Mouse (Mus musculus) hindbrain, embryonic 13.5 days (tissue): ENCODE data around the gene Ror2. TPM values are rescaled to one million over a fixed set of nuclear protein-coding genes. Genes with fewer than 3 reads are reported as not detected.
A peak's percentile ranks its signal among the peaks of the same experiment; 100 is the strongest.

Experiments
- ATAC-seq: fragments of 200-750 bp; cut with Nextera tagmentation; 2 replicates; pipeline ENCODE4 v1.8.0; 2017; ENCODE audit warnings: moderate TSS enrichment; ENCODE audit not compliant: low FRiP score
- H3K27ac ChIP-seq: fragments of 300-500 bp; sonication (generic); 2 replicates; pipeline ENCODE4 v1.5.1; 2015; ENCODE audit warnings: inconsistent platforms, mild to moderate bottlenecking, moderate library complexity
- H3K27me3 ChIP-seq: fragments of 300-500 bp; sonication (generic); 2 replicates; pipeline ENCODE4 v1.6.1; 2015; ENCODE audit warnings: mild to moderate bottlenecking, inconsistent platforms
- H3K36me3 ChIP-seq: fragments of 300-500 bp; sonication (generic); 2 replicates; pipeline ENCODE4 v1.6.1; 2015; ENCODE audit warnings: mild to moderate bottlenecking, inconsistent platforms
- H3K4me1 ChIP-seq: fragments of 300-500 bp; sonication (generic); replicated peaks from 2 replicates; pipeline ENCODE4 v1.6.1; 2015; ENCODE audit warnings: inconsistent platforms
- H3K4me2 ChIP-seq: fragments of 300-500 bp; sonication (generic); 2 replicates; pipeline ENCODE4 v1.6.1; 2015; ENCODE audit warnings: inconsistent platforms, mild to moderate bottlenecking, moderate library complexity
- H3K4me3 ChIP-seq: fragments of 300-500 bp; sonication (generic); 2 replicates; pipeline ENCODE4 v1.5.1; 2015; ENCODE audit warnings: mild to moderate bottlenecking, inconsistent platforms
- H3K9ac ChIP-seq: fragments of 300-500 bp; sonication (generic); 2 replicates; pipeline ENCODE4 v1.6.1; 2015; ENCODE audit warnings: mild to moderate bottlenecking, inconsistent platforms
- H3K9me3 ChIP-seq: fragments of 300-500 bp; sonication (generic); 2 replicates; pipeline ENCODE4 v1.6.1; 2016; ENCODE audit warnings: inconsistent platforms
- WGBS: fragments of 180-500 bp; shearing (Covaris S2); methylation state at CpG from one replicate; pipeline ENCODE4 v1.1.7; 2015; 5-methylcytosine and 5-hydroxymethylcytosine counted together
- polyA plus RNA-seq: library from polyadenylated mRNA; unstranded; fragments of >200 nt; fragmentation: Nextera tagmentation; extraction: Ambion mirVana; gene quantifications from 2 replicates; pipeline ENCODE4 v1.2.1, GENCODE M21; 2015

Ror2 gene
- polyA plus RNA-seq, 1 experiment from 2014 or later, result 3.5 TPM

GRCm38 (mm10) chr13:53140298-53140697, 145.6 kb downstream of the Ror2 start:
- no peak overlapping the region for H3K9ac ChIP-seq
- no peaks in the 10 kb centered on the region for H3K9me3 ChIP-seq
- H3K27me3 ChIP-seq, result no peaks in the 10 kb centered on the region
- H3K27ac ChIP-seq, result no peak overlapping the region
- no peak for ATAC-seq
- H3K4me1 ChIP-seq, result peaks cover 12% of the 10 kb centered on the region
- 80% methylated on average over 2 of the region's 2 CpGs for WGBS
- no peak overlapping the region for H3K4me3 ChIP-seq
- H3K4me2 ChIP-seq, result no peak overlapping the region
- H3K36me3 ChIP-seq, result no peaks in the 10 kb centered on the region

GRCm38 (mm10) chr13:53130567-53130966, 155.4 kb downstream of the Ror2 start:
- WGBS, result 88% methylated on average over 13 of the region's 13 CpGs
- no peak for ATAC-seq

GRCm38 (mm10) chr13:53130032-53130431, 155.9 kb downstream of the Ror2 start:
- no peaks in the 10 kb centered on the region for H3K36me3 ChIP-seq
- no peak for ATAC-seq
- H3K27ac ChIP-seq, result no peak overlapping the region
- H3K4me3 ChIP-seq, result no peak overlapping the region
- H3K9me3 ChIP-seq, result no peaks in the 10 kb centered on the region
- no peak overlapping the region for H3K9ac ChIP-seq
- 78% methylated on average over 5 of the region's 5 CpGs for WGBS
- H3K4me2 ChIP-seq, result no peak overlapping the region
- H3K27me3 ChIP-seq, result no peaks in the 10 kb centered on the region
- no peaks in the 10 kb centered on the region for H3K4me1 ChIP-seq

More at GRCm38 (mm10) chr13:53130567-53130966, 155.4 kb downstream of the Ror2 start:
- no peaks in the 10 kb centered on the region for H3K9me3 ChIP-seq
- no peak overlapping the region for H3K9ac ChIP-seq
- no peak overlapping the region for H3K4me3 ChIP-seq
- no peaks in the 10 kb centered on the region for H3K36me3 ChIP-seq
- no peaks in the 10 kb centered on the region for H3K4me1 ChIP-seq
- H3K27me3 ChIP-seq, result no peaks in the 10 kb centered on the region
- no peak overlapping the region for H3K27ac ChIP-seq
- H3K4me2 ChIP-seq, result no peak overlapping the region

GRCm38 (mm10) chr13:53125627-53126026, 160.3 kb downstream of the Ror2 start:
- ATAC-seq, result no peak
- 85% methylated on average over 5 of the region's 5 CpGs for WGBS
- H3K4me1 ChIP-seq, result peaks cover 10% of the 10 kb centered on the region
- H3K4me3 ChIP-seq, result no peak overlapping the region
- no peaks in the 10 kb centered on the region for H3K27me3 ChIP-seq
- H3K36me3 ChIP-seq, result no peaks in the 10 kb centered on the region
- no peak overlapping the region for H3K9ac ChIP-seq
- H3K27ac ChIP-seq, result no peak overlapping the region
- H3K4me2 ChIP-seq, result no peak overlapping the region
- H3K9me3 ChIP-seq, result no peaks in the 10 kb centered on the region

GRCm38 (mm10) chr13:53122085-53122484, 163.8 kb downstream of the Ror2 start:
- Histone ChIP-seq H3K36me3 (no peaks in the 10 kb centered on the region), H3K9ac (no peak overlapping the region), H3K4me3 (no peak overlapping the region), H3K27me3 (no peaks in the 10 kb centered on the region), H3K9me3 (no peaks in the 10 kb centered on the region), H3K27ac (no peak overlapping the region), H3K4me1 (peaks cover 19% of the 10 kb centered on the region), H3K4me2 (no peak overlapping the region)
- no peak for ATAC-seq
- 84% methylated on average over 8 of the region's 8 CpGs for WGBS

- peak overlapping the region; percentile 49; the same call in 1 of the 2 replicates for H3K9ac ChIP-seq
- H3K27me3 ChIP-seq, result no peaks in the 10 kb centered on the region
- no peaks in the 10 kb centered on the region for H3K36me3 ChIP-seq
- WGBS, result 23% methylated on average over 11 of the region's 11 CpGs
- ATAC-seq, result peak; percentile 41; the same call in 1 of the 2 replicates
- H3K27ac ChIP-seq, result no peak overlapping the region
- H3K4me3 ChIP-seq, result no peak overlapping the region
- no peaks in the 10 kb centered on the region for H3K9me3 ChIP-seq
- H3K4me1 ChIP-seq, result peaks cover 19% of the 10 kb centered on the region
- H3K4me2 ChIP-seq, result peak overlapping the region; percentile 36
Measured at GRCm38 (mm10) chr13:53120906-53121305, 165.0 kb downstream of the Ror2 start.

GRCm38 (mm10) chr13:53119586-53120426, 166.1 kb downstream of the Ror2 start:
- Histone ChIP-seq H3K4me1 (peaks cover 19% of the 10 kb centered on the region), H3K36me3 (no peaks in the 10 kb centered on the region), H3K9me3 (no peaks in the 10 kb centered on the region), H3K27me3 (no peaks in the 10 kb centered on the region), H3K4me2 (no peak overlapping the region), H3K27ac (no peak overlapping the region), H3K4me3 (no peak overlapping the region), H3K9ac (no peak overlapping the region)
- 29% methylated on average over 10 of the region's 10 CpGs for WGBS
- ATAC-seq, result peak; percentile 60

- H3K4me3 ChIP-seq, result no peak overlapping the region
- no peak overlapping the region for H3K4me2 ChIP-seq
- H3K9ac ChIP-seq, result no peak overlapping the region
- peaks cover 19% of the 10 kb centered on the region for H3K4me1 ChIP-seq
- ATAC-seq, result no peak
- H3K27me3 ChIP-seq, result no peaks in the 10 kb centered on the region
- WGBS, result 89% methylated on average over 13 of the region's 13 CpGs
- no peaks in the 10 kb centered on the region for H3K9me3 ChIP-seq
- H3K27ac ChIP-seq, result no peak overlapping the region
- no peaks in the 10 kb centered on the region for H3K36me3 ChIP-seq
Measured at GRCm38 (mm10) chr13:53118398-53118797, 167.5 kb downstream of the Ror2 start.

GRCm38 (mm10) chr13:53117921-53118320, 168.0 kb downstream of the Ror2 start:
- H3K4me1 ChIP-seq, result peaks cover 19% of the 10 kb centered on the region
- ATAC-seq, result no peak
- H3K36me3 ChIP-seq, result no peaks in the 10 kb centered on the region
- no peak overlapping the region for H3K9ac ChIP-seq
- H3K27me3 ChIP-seq, result no peaks in the 10 kb centered on the region
- H3K4me2 ChIP-seq, result no peak overlapping the region
- no peak overlapping the region for H3K4me3 ChIP-seq
- 93% methylated on average over 7 of the region's 7 CpGs for WGBS
- H3K9me3 ChIP-seq, result no peaks in the 10 kb centered on the region
- H3K27ac ChIP-seq, result no peak overlapping the region

GRCm38 (mm10) chr13:53110249-53110578, 175.7 kb downstream of the Ror2 start:
- no peaks in the 10 kb centered on the region for H3K9me3 ChIP-seq
- H3K9ac ChIP-seq, result peak overlapping the region; percentile 64; the same call in 1 of the 2 replicates
- 90% methylated on average over 16 of the region's 16 CpGs for WGBS
- ATAC-seq, result no peak
- no peak overlapping the region for H3K4me3 ChIP-seq
- H3K36me3 ChIP-seq, result no peaks in the 10 kb centered on the region
- no peaks in the 10 kb centered on the region for H3K27me3 ChIP-seq
- peaks cover 7% of the 10 kb centered on the region for H3K4me1 ChIP-seq
- H3K4me2 ChIP-seq, result no peak overlapping the region; the same call in 1 of the 2 replicates
- H3K27ac ChIP-seq, result no peak overlapping the region

- Histone ChIP-seq H3K27me3 (no peaks in the 10 kb centered on the region), H3K9ac (peak overlapping the region; percentile 64), H3K4me3 (peak overlapping the region; percentile 26), H3K4me2 (peak overlapping the region; percentile 51), H3K4me1 (peaks cover 7% of the 10 kb centered on the region), H3K27ac (0 out of 2 replicates have a peak overlapping the region, but pooled peaks have one; percentile 23), H3K36me3 (no peaks in the 10 kb centered on the region), H3K9me3 (no peaks in the 10 kb centered on the region)
- ATAC-seq, result peak; percentile 84
- 19% methylated on average over 17 of the region's 17 CpGs for WGBS
Measured at GRCm38 (mm10) chr13:53109560-53110248, 176.2 kb downstream of the Ror2 start.

- no peak for ATAC-seq
- no peak overlapping the region for H3K27ac ChIP-seq
- H3K4me2 ChIP-seq, result no peak overlapping the region
- H3K4me1 ChIP-seq, result peaks cover 7% of the 10 kb centered on the region
- no peaks in the 10 kb centered on the region for H3K36me3 ChIP-seq
- no peak overlapping the region for H3K4me3 ChIP-seq
- no peak overlapping the region for H3K9ac ChIP-seq
- no peaks in the 10 kb centered on the region for H3K9me3 ChIP-seq
- 87% methylated on average over 13 of the region's 13 CpGs for WGBS
- no peaks in the 10 kb centered on the region for H3K27me3 ChIP-seq
Measured at GRCm38 (mm10) chr13:53106676-53107075, 179.2 kb downstream of the Ror2 start.
